Mouse (Mus musculus) fat pad, adult 2 months (tissue): ENCODE data around the gene Fsd2.
A peak's percentile ranks its signal among the peaks of the same experiment; 100 is the strongest.

ENCODE experiments used
- DNase-seq: peaks from one replicate; pipeline ENCODE4 v3.0.0-alpha.2; 2011; ENCODE audit warnings: low read depth, low spot score; ENCODE audit errors: extremely low read depth

The Fsd2 gene

GRCm38 (mm10) chr7:81548864-81549263 lies 17.9 kb downstream of the Fsd2 start:
- DNase-seq: no peak

GRCm38 (mm10) chr7:81542934-81543333 lies 23.8 kb downstream of the Fsd2 start:
- no peak for DNase-seq

- no peak for DNase-seq
These were observed 24.7 kb downstream of the Fsd2 start for GRCm38 (mm10) chr7:81541924-81542524.

- no peak for DNase-seq
These were observed 25.7 kb downstream of the Fsd2 start for GRCm38 (mm10) chr7:81540999-81541398.

- DNase-seq: no peak
These were observed 27.2 kb downstream of the Fsd2 start for GRCm38 (mm10) chr7:81539565-81539964.

GRCm38 (mm10) chr7:81538070-81538675 lies 28.6 kb downstream of the Fsd2 start:
- no peak for DNase-seq

GRCm38 (mm10) chr7:81536478-81536877 lies 30.3 kb downstream of the Fsd2 start:
- DNase-seq: peak; percentile 96

- DNase-seq: no peak
These were observed 35.3 kb downstream of the Fsd2 start for GRCm38 (mm10) chr7:81531462-81531861.

GRCm38 (mm10) chr7:81528918-81529317 lies 37.8 kb downstream of the Fsd2 start:
- no peak for DNase-seq

- DNase-seq: no peak
These were observed 43.1 kb downstream of the Fsd2 start for GRCm38 (mm10) chr7:81523663-81524017.

GRCm38 (mm10) chr7:81523008-81523662 lies 43.6 kb downstream of the Fsd2 start:
- DNase-seq: no peak

GRCm38 (mm10) chr7:81516154-81517030 lies 50.4 kb downstream of the Fsd2 start:
- DNase-seq: no peak

- DNase-seq: no peak
These were observed 51.7 kb downstream of the Fsd2 start for GRCm38 (mm10) chr7:81514906-81515590.

GRCm38 (mm10) chr7:81501050-81501449 lies 65.7 kb downstream of the Fsd2 start:
- no peak for DNase-seq

GRCm38 (mm10) chr7:81498181-81498580 lies 68.6 kb downstream of the Fsd2 start, which contains the start of gene BC048679:
Gene BC048679 (minus strand): TSS chr7:81498281.
- DNase-seq: no peak

GRCm38 (mm10) chr7:81497171-81497570 lies 69.6 kb downstream of the Fsd2 start:
- no peak for DNase-seq

GRCm38 (mm10) chr7:81493331-81494021 lies 73.3 kb downstream of the Fsd2 start, which contains the start of gene Ap3b2:
Gene Ap3b2 (minus strand): TSS chr7:81493925.
- DNase-seq: no peak

- DNase-seq: no peak
These were observed 74.1 kb downstream of the Fsd2 start for GRCm38 (mm10) chr7:81492628-81493027.

- no peak for DNase-seq
These were observed 77.1 kb downstream of the Fsd2 start for GRCm38 (mm10) chr7:81489649-81490048.
